Mouse (Mus musculus) lung, embryonic 15.5 days (tissue): ENCODE data around the gene Mri1. TPM values are rescaled to one million over a fixed set of nuclear protein-coding genes. Genes with fewer than 3 reads are reported as not detected.
A peak's percentile ranks its signal among the peaks of the same experiment; 100 is the strongest.

Source experiments
- ATAC-seq: fragments of 200-750 bp; cut with Nextera tagmentation; 2 replicates; pipeline ENCODE4 v1.8.0; 2017; ENCODE audit warnings: moderate number of reproducible peaks, borderline replicate concordance; ENCODE audit not compliant: low FRiP score, low TSS enrichment; ENCODE audit errors: extremely low read depth
- H3K27ac ChIP-seq: fragments of 300-500 bp; sonication (generic); 2 replicates; pipeline ENCODE4 v1.5.1; 2015; ENCODE audit warnings: moderate library complexity, mild to moderate bottlenecking, inconsistent platforms
- H3K27me3 ChIP-seq: fragments of 300-500 bp; sonication (generic); 2 replicates; pipeline ENCODE4 v1.6.1; 2015; ENCODE audit warnings: inconsistent platforms
- H3K36me3 ChIP-seq: fragments of 300-500 bp; sonication (generic); 2 replicates; pipeline ENCODE4 v1.6.1; 2015; ENCODE audit warnings: inconsistent platforms
- H3K4me1 ChIP-seq: fragments of 300-500 bp; sonication (generic); 2 replicates; pipeline ENCODE4 v1.6.1; 2015; ENCODE audit warnings: inconsistent platforms
- H3K4me2 ChIP-seq: fragments of 300-500 bp; sonication (generic); 2 replicates; pipeline ENCODE4 v1.6.1; 2015; ENCODE audit warnings: inconsistent platforms, mild to moderate bottlenecking, moderate library complexity
- H3K4me3 ChIP-seq: fragments of 300-500 bp; sonication (generic); 2 replicates; pipeline ENCODE4 v1.5.1; 2015; ENCODE audit warnings: mild to moderate bottlenecking, inconsistent platforms
- H3K9ac ChIP-seq: fragments of 300-500 bp; sonication (generic); 2 replicates; pipeline ENCODE4 v1.6.1; 2015; ENCODE audit warnings: inconsistent platforms
- H3K9me3 ChIP-seq: fragments of 300-500 bp; sonication (generic); 2 replicates; pipeline ENCODE4 v1.6.1; 2016; ENCODE audit warnings: inconsistent platforms
- WGBS: fragments of 180-500 bp; shearing (Covaris S2); methylation state at CpG from one replicate; pipeline ENCODE4 v1.1.7; 2015; 5-methylcytosine and 5-hydroxymethylcytosine counted together
- polyA plus RNA-seq: library from polyadenylated mRNA; unstranded; fragments of >200 nt; fragmentation: Nextera tagmentation; extraction: Ambion mirVana; gene quantifications from 2 replicates; pipeline ENCODE4 v1.2.1, GENCODE M21; 2015

Gene Mri1
- polyA plus RNA-seq, 1 experiment from 2014 or later = 67.2 TPM

GRCm38 (mm10) chr8:84210167-84210791, 46.8 kb downstream of the Mri1 start:
- Histone ChIP-seq H3K4me2 (no peak overlapping the region), H3K27ac (no peak overlapping the region), H3K36me3 (peaks cover 70% of the 10 kb centered on the region), H3K4me1 (peaks cover 15% of the 10 kb centered on the region), H3K27me3 (no peaks in the 10 kb centered on the region), H3K4me3 (no peak overlapping the region), H3K9me3 (no peaks in the 10 kb centered on the region), H3K9ac (no peak overlapping the region)
- ATAC-seq = no peak
- 55% methylated on average over 34 of the region's 34 CpGs for WGBS

- WGBS = 61% methylated on average over 17 of the region's 17 CpGs
- H3K36me3 ChIP-seq = peaks cover 62% of the 10 kb centered on the region
These were observed 48.4 kb downstream of the Mri1 start for GRCm38 (mm10) chr8:84208381-84209380.

GRCm38 (mm10) chr8:84207811-84208210, 49.3 kb downstream of the Mri1 start:
- no peaks in the 10 kb centered on the region for H3K9me3 ChIP-seq
- peaks cover 29% of the 10 kb centered on the region for H3K4me1 ChIP-seq
- 0 out of 2 replicates have a peak, but pooled peaks have one; percentile 6 for ATAC-seq
- 45% methylated on average over 7 of the region's 7 CpGs for WGBS
- peak overlapping the region; percentile 29; the same call in 1 of the 2 replicates for H3K4me2 ChIP-seq
- no peak overlapping the region for H3K9ac ChIP-seq
- H3K4me3 ChIP-seq = no peak overlapping the region
- peaks cover 54% of the 10 kb centered on the region for H3K36me3 ChIP-seq
- H3K27ac ChIP-seq = peak overlapping the region; percentile 70
- no peaks in the 10 kb centered on the region for H3K27me3 ChIP-seq

More at GRCm38 (mm10) chr8:84208381-84209380, 48.4 kb downstream of the Mri1 start:
- peak overlapping the region; percentile 70 for H3K27ac ChIP-seq
- H3K4me1 ChIP-seq = peaks cover 20% of the 10 kb centered on the region
- no peaks in the 10 kb centered on the region for H3K27me3 ChIP-seq
- ATAC-seq = no peak
- H3K4me3 ChIP-seq = no peak overlapping the region
- no peaks in the 10 kb centered on the region for H3K9me3 ChIP-seq
- no peak overlapping the region for H3K9ac ChIP-seq
- no peak overlapping the region; the same call in 1 of the 2 replicates for H3K4me2 ChIP-seq

GRCm38 (mm10) chr8:84206666-84207065, 50.5 kb downstream of the Mri1 start:
- Histone ChIP-seq H3K9ac (no peak overlapping the region), H3K4me2 (no peak overlapping the region), H3K36me3 (peaks cover 43% of the 10 kb centered on the region), H3K27me3 (no peaks in the 10 kb centered on the region), H3K27ac (no peak overlapping the region), H3K4me1 (peaks cover 40% of the 10 kb centered on the region), H3K4me3 (no peak overlapping the region), H3K9me3 (no peaks in the 10 kb centered on the region)
- ATAC-seq = no peak
- 86% methylated on average over 3 of the region's 3 CpGs for WGBS

- no peak overlapping the region for H3K4me3 ChIP-seq
- H3K36me3 ChIP-seq = peaks cover 29% of the 10 kb centered on the region
- H3K4me2 ChIP-seq = no peak overlapping the region
- no peak for ATAC-seq
- no peaks in the 10 kb centered on the region for H3K9me3 ChIP-seq
- no peak overlapping the region for H3K9ac ChIP-seq
- H3K27me3 ChIP-seq = no peaks in the 10 kb centered on the region
- H3K4me1 ChIP-seq = peaks cover 50% of the 10 kb centered on the region
- 93% methylated on average over 5 of the region's 5 CpGs for WGBS
- H3K27ac ChIP-seq = no peak overlapping the region
These were observed 52.1 kb downstream of the Mri1 start for GRCm38 (mm10) chr8:84205073-84205472.

- WGBS = 43% methylated on average over 13 of the region's 13 CpGs
- peak overlapping the region; percentile 69 for H3K4me3 ChIP-seq
- H3K9me3 ChIP-seq = no peaks in the 10 kb centered on the region
- peak; percentile 23; the same call in 1 of the 2 replicates for ATAC-seq
- peak overlapping the region; percentile 92 for H3K27ac ChIP-seq
- no peaks in the 10 kb centered on the region for H3K27me3 ChIP-seq
- peak overlapping the region; percentile 78 for H3K9ac ChIP-seq
- peaks cover 58% of the 10 kb centered on the region for H3K4me1 ChIP-seq
- H3K4me2 ChIP-seq = peak overlapping the region; percentile 78
- H3K36me3 ChIP-seq = peaks cover 24% of the 10 kb centered on the region
These were observed 53.0 kb downstream of the Mri1 start for GRCm38 (mm10) chr8:84203975-84204772.

GRCm38 (mm10) chr8:84202938-84203917, 53.9 kb downstream of the Mri1 start:
- WGBS = 7% methylated on average over 34 of the region's 34 CpGs
- ATAC-seq = peak; percentile 47

GRCm38 (mm10) chr8:84202466-84202865, 54.7 kb downstream of the Mri1 start:
- H3K4me2 ChIP-seq = peak overlapping the region; percentile 78
- H3K4me3 ChIP-seq = peak overlapping the region; percentile 69
- no peaks in the 10 kb centered on the region for H3K9me3 ChIP-seq
- H3K27ac ChIP-seq = peak overlapping the region; percentile 92
- 69% methylated on average over 9 of the region's 9 CpGs for WGBS
- peak overlapping the region; percentile 78; the same call in 1 of the 2 replicates for H3K9ac ChIP-seq
- no peaks in the 10 kb centered on the region for H3K27me3 ChIP-seq
- H3K4me1 ChIP-seq = peaks cover 62% of the 10 kb centered on the region
- H3K36me3 ChIP-seq = peaks cover 13% of the 10 kb centered on the region; the same call in 1 of the 2 replicates
- ATAC-seq = no peak

More at GRCm38 (mm10) chr8:84202938-84203917, 53.9 kb downstream of the Mri1 start:
- Histone ChIP-seq H3K27me3 (no peaks in the 10 kb centered on the region), H3K4me3 (peak overlapping the region; percentile 69), H3K4me1 (peaks cover 64% of the 10 kb centered on the region), H3K36me3 (peaks cover 14% of the 10 kb centered on the region), H3K4me2 (peak overlapping the region; percentile 78), H3K9me3 (no peaks in the 10 kb centered on the region), H3K9ac (peak overlapping the region; percentile 78), H3K27ac (peak overlapping the region; percentile 92)

- H3K36me3 ChIP-seq = peaks cover 13% of the 10 kb centered on the region; the same call in 1 of the 2 replicates
- no peaks in the 10 kb centered on the region for H3K9me3 ChIP-seq
- H3K4me2 ChIP-seq = peak overlapping the region; percentile 78
- H3K4me3 ChIP-seq = peak overlapping the region; percentile 69
- peak overlapping the region; percentile 78 for H3K9ac ChIP-seq
- H3K27me3 ChIP-seq = no peaks in the 10 kb centered on the region
- no peak for ATAC-seq
- H3K4me1 ChIP-seq = peaks cover 62% of the 10 kb centered on the region
- peak overlapping the region; percentile 92 for H3K27ac ChIP-seq
- WGBS = 41% methylated on average over 15 of the region's 15 CpGs
These were observed 55.4 kb downstream of the Mri1 start for GRCm38 (mm10) chr8:84201545-84202245.
